Mouse (Mus musculus): ENCODE measurements around the gene Zfp12. TPM values are rescaled to one million over a fixed set of nuclear protein-coding genes. Genes with fewer than 3 reads are reported as not detected.

The Zfp12 gene
- total and polyA plus RNA-seq, 2 experiments from 2014 or later = 11.8 to 31.1 TPM

GRCm38 (mm10) chr5:143272540-143273330 lies 37.8 kb downstream of the Zfp12 start:
- H3K4me3 ChIP-seq (ENCODE audit: low read depth, low read length) = no peak overlapping the region
- DNase-seq (ENCODE audit: low spot score) (no peak), ATAC-seq (ENCODE audit: low FRiP score) (no peak)
- H3K4me1 ChIP-seq (ENCODE audit: insufficient read depth, low read length) = peaks cover 6% of the 10 kb centered on the region; the same call in 1 of the 2 replicates
- H3K4me2 ChIP-seq (ENCODE audit: low read depth, low read length, poor library complexity, severe bottlenecking) = no peak overlapping the region
- H3K36me3 ChIP-seq (ENCODE audit: insufficient read depth, low read length) = no peaks in the 10 kb centered on the region
- H3K27ac ChIP-seq (ENCODE audit: low read depth, low read length) = no peak overlapping the region
- WGBS = 87% methylated on average over 16 of the region's 16 CpGs
- no peak overlapping the region for H3K9ac ChIP-seq (replicated peaks; ENCODE audit: low read length, poor library complexity, severe bottlenecking)
- no peak for TF ChIP-seq CTCF (IDR thresholded peaks at IDR 0.05)
- H3K27me3 ChIP-seq (ENCODE audit: insufficient read depth, low read length) = no peaks in the 10 kb centered on the region
- no peaks in the 10 kb centered on the region for H3K9me3 ChIP-seq (ENCODE audit: low read length)

GRCm38 (mm10) chr5:143275761-143276160 lies 40.8 kb downstream of the Zfp12 start:
- no peak overlapping the region for H3K9ac ChIP-seq (replicated peaks; ENCODE audit: low read length, poor library complexity, severe bottlenecking)
- ATAC-seq (ENCODE audit: low FRiP score) = no peak

GRCm38 (mm10) chr5:143279247-143279646 lies 44.3 kb downstream of the Zfp12 start:
- Histone ChIP-seq H3K27ac (ENCODE audit: low read depth, low read length) (no peak overlapping the region), H3K27me3 (ENCODE audit: insufficient read depth, low read length) (no peaks in the 10 kb centered on the region; the same call in 1 of the 2 replicates), H3K4me2 (ENCODE audit: low read depth, low read length, poor library complexity, severe bottlenecking) (no peak overlapping the region), H3K4me3 (ENCODE audit: low read depth, low read length) (no peak overlapping the region), H3K9me3 (ENCODE audit: low read length) (no peaks in the 10 kb centered on the region), H3K36me3 (ENCODE audit: insufficient read depth, low read length) (no peaks in the 10 kb centered on the region), H3K9ac (replicated peaks; ENCODE audit: low read length, poor library complexity, severe bottlenecking) (no peak overlapping the region), H3K4me1 (ENCODE audit: insufficient read depth, low read length) (no peaks in the 10 kb centered on the region)
- no peak for DNase-seq (ENCODE audit: low spot score)
- WGBS = 33% methylated on average over 9 of the region's 10 CpGs
- no peak for ATAC-seq (ENCODE audit: low FRiP score)
- TF ChIP-seq CTCF (IDR thresholded peaks at IDR 0.05) = no peak

More at GRCm38 (mm10) chr5:143275761-143276160, 40.8 kb downstream of the Zfp12 start:
- no peak for DNase-seq (ENCODE audit: low spot score)
- Histone ChIP-seq H3K36me3 (ENCODE audit: insufficient read depth, low read length) (no peaks in the 10 kb centered on the region), H3K4me3 (ENCODE audit: low read depth, low read length) (no peak overlapping the region), H3K27me3 (ENCODE audit: insufficient read depth, low read length) (no peaks in the 10 kb centered on the region; the same call in 1 of the 2 replicates), H3K9me3 (ENCODE audit: low read length) (no peaks in the 10 kb centered on the region), H3K4me2 (ENCODE audit: low read depth, low read length, poor library complexity, severe bottlenecking) (no peak overlapping the region), H3K27ac (ENCODE audit: low read depth, low read length) (no peak overlapping the region), H3K4me1 (ENCODE audit: insufficient read depth, low read length) (peaks cover 1% of the 10 kb centered on the region; the same call in 1 of the 2 replicates)
- TF ChIP-seq CTCF (IDR thresholded peaks at IDR 0.05) = no peak
- 49% methylated on average over 5 of the region's 5 CpGs for WGBS

GRCm38 (mm10) chr5:143284762-143285161 lies 49.8 kb downstream of the Zfp12 start:
- Histone ChIP-seq H3K4me2 (ENCODE audit: low read depth, low read length, poor library complexity, severe bottlenecking) (no peak overlapping the region), H3K27ac (ENCODE audit: low read depth, low read length) (no peak overlapping the region), H3K36me3 (ENCODE audit: insufficient read depth, low read length) (no peaks in the 10 kb centered on the region; the same call in 1 of the 2 replicates), H3K4me3 (ENCODE audit: low read depth, low read length) (no peak overlapping the region), H3K9me3 (ENCODE audit: low read length) (no peaks in the 10 kb centered on the region), H3K9ac (replicated peaks; ENCODE audit: low read length, poor library complexity, severe bottlenecking) (no peak overlapping the region), H3K27me3 (ENCODE audit: insufficient read depth, low read length) (peaks cover 23% of the 10 kb centered on the region), H3K4me1 (ENCODE audit: insufficient read depth, low read length) (no peaks in the 10 kb centered on the region)
- no peak for DNase-seq (ENCODE audit: low spot score)
- WGBS = 37% methylated on average over 6 of the region's 6 CpGs
- peak; percentile 42 for TF ChIP-seq CTCF (IDR thresholded peaks at IDR 0.05)
- no peak for ATAC-seq (ENCODE audit: low FRiP score)

GRCm38 (mm10) chr5:143287774-143288328 lies 52.9 kb downstream of the Zfp12 start:
- H3K9me3 ChIP-seq (ENCODE audit: low read length) = no peaks in the 10 kb centered on the region
- no peaks in the 10 kb centered on the region for H3K4me1 ChIP-seq (ENCODE audit: insufficient read depth, low read length)
- no peak overlapping the region for H3K27ac ChIP-seq (ENCODE audit: low read depth, low read length)
- H3K9ac ChIP-seq (replicated peaks; ENCODE audit: low read length, poor library complexity, severe bottlenecking) = no peak overlapping the region
- TF ChIP-seq CTCF (IDR thresholded peaks at IDR 0.05) = no peak
- ATAC-seq (ENCODE audit: low FRiP score) (no peak), DNase-seq (ENCODE audit: low spot score) (no peak)
- H3K4me2 ChIP-seq (ENCODE audit: low read depth, low read length, poor library complexity, severe bottlenecking) = peak overlapping the region; percentile 35
- peak overlapping the region; percentile 16; the same call in 1 of the 2 replicates for H3K4me3 ChIP-seq (ENCODE audit: low read depth, low read length)
- 11% methylated on average over 48 of the region's 48 CpGs for WGBS
- H3K27me3 ChIP-seq (ENCODE audit: insufficient read depth, low read length) = peaks cover 26% of the 10 kb centered on the region
- H3K36me3 ChIP-seq (ENCODE audit: insufficient read depth, low read length) = no peaks in the 10 kb centered on the region; the same call in 1 of the 2 replicates

GRCm38 (mm10) chr5:143288378-143288911 lies 53.5 kb downstream of the Zfp12 start:
- ATAC-seq (ENCODE audit: low FRiP score) (no peak), DNase-seq (ENCODE audit: low spot score) (no peak)
- Histone ChIP-seq H3K36me3 (ENCODE audit: insufficient read depth, low read length) (no peaks in the 10 kb centered on the region; the same call in 1 of the 2 replicates), H3K9ac (replicated peaks; ENCODE audit: low read length, poor library complexity, severe bottlenecking) (no peak overlapping the region), H3K4me3 (ENCODE audit: low read depth, low read length) (0 out of 2 replicates have a peak overlapping the region, but pooled peaks have one; percentile 16), H3K27me3 (ENCODE audit: insufficient read depth, low read length) (peaks cover 26% of the 10 kb centered on the region), H3K9me3 (ENCODE audit: low read length) (no peaks in the 10 kb centered on the region), H3K27ac (ENCODE audit: low read depth, low read length) (no peak overlapping the region), H3K4me1 (ENCODE audit: insufficient read depth, low read length) (no peaks in the 10 kb centered on the region), H3K4me2 (ENCODE audit: low read depth, low read length, poor library complexity, severe bottlenecking) (peak overlapping the region; percentile 35)
- WGBS = 29% methylated on average over 9 of the region's 9 CpGs
- TF ChIP-seq CTCF (IDR thresholded peaks at IDR 0.05) = no peak
